Mouse (Mus musculus) urinary bladder, postnatal 25 days (tissue): ENCODE measurements around the gene Stat5b.
A peak's percentile ranks its signal among the peaks of the same experiment; 100 is the strongest.

Source experiments
- DNase-seq: peaks from one replicate; pipeline ENCODE4 v3.0.0; 2022; ENCODE audit warnings: low spot score

The Stat5b gene

DNA sequence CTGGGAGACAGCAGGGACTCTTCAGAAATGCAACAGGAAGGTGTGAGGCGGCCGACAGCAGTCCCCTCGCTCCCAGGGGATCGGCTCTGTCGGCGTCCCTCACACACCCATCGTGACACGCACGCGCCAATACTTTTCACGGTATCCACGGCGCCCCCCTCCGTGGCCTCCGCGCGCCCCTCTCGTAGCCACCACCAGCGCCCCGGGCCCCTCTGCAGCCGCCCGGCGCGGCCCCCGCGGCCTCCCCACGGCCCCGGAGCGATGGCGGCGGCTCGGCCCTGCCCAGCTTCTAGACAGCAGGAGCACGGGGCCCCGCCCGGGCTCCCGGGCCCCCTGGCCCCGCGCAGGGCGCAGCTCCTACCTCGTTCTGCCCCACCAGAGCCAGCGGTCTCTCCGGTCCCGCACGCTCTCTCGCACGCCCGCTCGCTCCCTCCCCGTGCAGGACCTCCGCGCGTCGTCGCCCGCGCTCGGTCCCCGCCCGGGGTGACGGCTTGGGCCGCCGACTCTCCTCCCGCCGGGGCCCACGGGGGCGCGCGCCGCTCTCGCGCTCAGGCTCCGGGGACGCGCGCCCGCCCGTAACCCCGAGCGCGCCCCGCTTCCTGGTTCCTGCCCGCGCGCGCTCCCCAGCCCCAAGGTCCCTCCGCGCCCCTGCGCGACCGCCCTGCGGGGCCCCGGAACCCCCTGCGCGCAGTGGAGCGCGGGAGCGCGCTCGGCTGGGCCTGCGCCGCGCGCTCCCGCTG lies at the start of gene Stat5b:
Stat5b (minus strand) TSS at position 687 of the 740 bp plus-strand sequence.
- DNase-seq = peak; percentile 71

DNA sequence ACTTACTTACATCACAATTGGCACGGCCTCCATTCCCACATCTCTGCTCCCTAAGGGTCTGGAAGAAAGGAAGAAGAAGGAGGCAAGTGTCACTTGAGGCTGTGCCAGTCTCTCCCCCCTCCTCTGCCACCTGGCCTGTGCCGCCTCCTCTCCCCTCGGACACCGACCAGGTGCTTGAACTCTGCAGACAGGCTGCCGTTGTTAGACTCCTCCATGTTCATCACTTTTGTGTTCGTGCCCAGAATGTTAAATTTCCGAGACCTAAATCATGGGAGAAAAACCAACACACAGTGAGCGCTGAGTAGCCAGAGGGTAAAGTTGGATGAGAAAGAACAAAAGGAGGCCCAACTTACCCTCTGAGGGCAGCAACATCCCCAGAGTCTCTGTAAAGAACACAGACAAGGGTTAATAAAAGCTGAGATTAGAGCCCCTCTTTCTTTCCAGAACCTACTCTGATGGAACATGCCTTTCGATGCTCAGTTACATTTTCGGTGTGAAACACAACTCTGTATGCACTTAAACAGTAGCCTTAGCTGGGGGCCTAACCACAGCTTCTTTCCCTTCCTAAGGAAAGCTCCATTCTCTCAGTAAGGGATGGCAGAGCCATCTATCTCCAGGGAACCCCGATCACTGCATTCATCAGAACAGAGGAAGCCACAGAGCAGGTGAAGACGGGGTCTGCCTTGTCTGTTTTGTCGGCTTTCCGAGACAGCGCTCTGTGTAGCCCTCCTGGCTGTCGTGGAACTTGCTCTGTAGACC lies 48.1 kb upstream of the Stat5b start:
- no peak for DNase-seq

DNA sequence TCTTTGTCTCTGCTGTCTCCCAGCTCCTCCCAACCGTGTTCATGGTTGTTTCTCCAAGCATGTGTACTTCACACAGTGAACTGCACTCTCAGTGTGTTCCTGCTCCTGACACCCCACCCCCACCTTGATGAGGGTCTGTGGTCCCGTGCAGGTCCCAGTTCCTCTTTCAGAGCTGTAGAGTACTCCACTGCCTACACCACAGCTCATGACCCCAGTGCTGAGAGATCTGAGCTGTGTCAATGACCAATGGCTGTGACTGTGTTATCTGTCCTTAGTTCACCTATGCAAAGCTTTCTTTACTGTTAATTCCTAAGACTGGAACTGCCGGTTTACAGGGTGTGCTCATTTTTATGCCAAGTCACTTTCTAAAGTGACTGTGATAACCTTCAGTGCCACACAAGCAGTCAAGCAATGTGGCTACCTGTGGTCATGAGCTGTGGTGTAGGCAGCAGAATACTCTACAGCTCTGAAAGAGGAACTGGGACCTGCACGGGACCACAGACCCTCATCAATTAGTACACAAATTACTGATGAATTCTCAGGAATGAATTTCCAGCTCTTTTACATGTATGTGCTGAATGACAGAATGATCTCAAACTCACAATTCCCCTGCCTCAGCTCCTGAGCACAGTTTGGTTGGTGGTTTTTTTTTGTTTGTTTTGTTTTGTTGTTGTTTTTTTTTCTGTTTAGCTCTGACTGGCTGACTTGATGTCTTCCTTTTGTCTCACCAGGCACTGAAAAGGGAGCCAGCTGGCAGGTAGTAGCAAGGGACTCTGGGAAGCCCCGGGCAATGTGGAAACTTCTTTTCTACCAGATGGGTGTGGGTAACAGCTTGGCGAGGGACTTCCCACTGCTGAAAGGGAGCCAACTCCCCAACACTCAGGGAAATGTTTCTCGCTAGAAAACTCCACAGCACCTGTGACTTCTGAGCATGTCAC lies 47.0 kb upstream of the Stat5b start:
- DNase-seq = no peak

DNA sequence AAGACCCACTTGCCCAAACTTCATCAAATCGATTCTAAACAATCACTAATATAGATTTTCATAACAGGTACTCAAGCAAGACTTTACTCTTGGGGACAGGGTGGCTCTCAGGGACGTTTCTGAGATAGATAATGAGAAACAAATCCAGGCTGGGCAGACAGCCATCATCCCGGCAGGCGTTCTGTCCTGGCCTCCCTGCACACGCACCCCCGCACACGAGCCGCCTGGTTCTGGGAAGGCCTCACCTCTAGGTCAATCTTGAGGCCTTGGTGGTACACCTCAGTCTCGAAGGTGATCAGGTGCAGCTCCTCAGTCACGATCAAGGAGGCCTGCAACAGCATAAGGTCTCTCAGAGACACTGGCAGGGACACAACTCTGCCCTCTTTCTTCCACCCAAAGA lies 45.6 kb upstream of the Stat5b start:
- no peak for DNase-seq

DNA sequence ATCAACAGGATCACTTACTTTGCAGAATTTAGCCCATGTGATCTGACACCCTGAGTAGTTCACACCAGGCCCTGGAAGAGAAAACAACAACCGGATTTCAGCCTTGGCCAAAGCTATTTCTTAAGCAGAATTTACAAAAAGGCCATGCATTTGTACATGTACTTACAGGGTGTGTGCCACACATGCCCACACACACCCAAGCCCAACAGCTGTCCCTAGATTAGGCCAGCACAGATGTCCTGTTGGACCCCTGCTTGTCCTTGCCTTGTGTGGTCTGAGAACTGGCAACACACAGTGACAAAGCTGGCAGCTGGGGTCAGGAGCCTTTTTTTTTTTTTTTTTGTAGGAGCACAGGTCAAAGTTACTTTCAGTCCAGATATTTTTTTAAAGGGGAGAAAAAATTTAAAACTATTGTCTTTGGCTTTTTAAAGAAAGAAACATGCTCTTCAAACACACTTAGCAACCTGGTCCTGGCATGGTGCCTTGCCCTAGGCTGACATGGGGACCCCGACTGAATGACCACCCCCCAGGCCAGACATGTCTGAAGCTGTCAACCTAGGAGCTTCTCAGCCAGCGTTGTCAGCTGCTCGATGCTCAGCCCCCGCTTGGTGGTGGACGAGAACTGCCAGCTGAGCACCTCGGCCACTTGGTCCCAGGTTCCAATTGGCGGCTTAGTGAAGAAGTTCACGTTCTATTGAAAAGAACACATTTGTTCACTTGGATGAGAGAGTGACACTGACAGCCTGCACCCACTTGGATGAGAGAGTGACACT lies 43.8 kb upstream of the Stat5b start:
- DNase-seq = no peak

DNA sequence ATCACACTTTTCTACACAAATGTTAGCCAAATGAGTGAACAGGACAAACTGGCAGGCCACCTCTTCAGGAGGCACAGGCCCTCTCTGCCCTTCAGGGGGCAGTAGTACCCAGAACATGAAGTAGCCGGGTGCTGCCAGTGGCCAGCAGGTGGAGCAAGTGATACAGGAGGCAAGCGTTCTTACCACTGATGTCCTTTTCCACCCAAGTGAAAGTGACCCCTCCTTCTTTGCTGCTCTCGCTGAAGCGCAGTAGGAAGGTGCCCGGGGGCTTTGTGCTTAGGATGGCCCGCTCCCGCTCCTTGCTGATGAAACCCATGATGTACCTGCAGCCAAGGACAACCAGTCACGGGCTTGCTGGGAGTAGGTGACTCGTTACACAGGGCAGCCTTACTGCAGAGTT lies 43.0 kb upstream of the Stat5b start:
- DNase-seq = peak; percentile 83

DNA sequence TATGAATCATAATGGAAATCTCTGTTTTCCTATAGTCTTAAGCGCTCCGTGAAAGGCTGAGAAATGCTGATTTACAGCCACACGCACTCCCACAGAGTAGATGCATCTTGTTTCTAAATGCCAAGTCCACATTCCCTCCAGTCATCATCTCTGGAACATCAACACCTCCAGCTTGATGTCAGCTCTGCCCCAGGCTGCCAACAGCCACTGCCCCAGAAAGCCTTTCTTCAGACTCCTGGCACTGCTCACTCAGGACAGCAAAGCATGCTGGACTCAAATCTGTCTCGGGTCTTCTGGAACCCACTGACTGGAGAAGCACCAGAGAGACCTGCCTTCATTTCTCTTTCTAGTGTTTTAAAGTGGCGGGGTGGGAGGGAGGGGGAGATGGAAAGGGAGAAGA lies 41.9 kb upstream of the Stat5b start:
- no peak for DNase-seq

DNA sequence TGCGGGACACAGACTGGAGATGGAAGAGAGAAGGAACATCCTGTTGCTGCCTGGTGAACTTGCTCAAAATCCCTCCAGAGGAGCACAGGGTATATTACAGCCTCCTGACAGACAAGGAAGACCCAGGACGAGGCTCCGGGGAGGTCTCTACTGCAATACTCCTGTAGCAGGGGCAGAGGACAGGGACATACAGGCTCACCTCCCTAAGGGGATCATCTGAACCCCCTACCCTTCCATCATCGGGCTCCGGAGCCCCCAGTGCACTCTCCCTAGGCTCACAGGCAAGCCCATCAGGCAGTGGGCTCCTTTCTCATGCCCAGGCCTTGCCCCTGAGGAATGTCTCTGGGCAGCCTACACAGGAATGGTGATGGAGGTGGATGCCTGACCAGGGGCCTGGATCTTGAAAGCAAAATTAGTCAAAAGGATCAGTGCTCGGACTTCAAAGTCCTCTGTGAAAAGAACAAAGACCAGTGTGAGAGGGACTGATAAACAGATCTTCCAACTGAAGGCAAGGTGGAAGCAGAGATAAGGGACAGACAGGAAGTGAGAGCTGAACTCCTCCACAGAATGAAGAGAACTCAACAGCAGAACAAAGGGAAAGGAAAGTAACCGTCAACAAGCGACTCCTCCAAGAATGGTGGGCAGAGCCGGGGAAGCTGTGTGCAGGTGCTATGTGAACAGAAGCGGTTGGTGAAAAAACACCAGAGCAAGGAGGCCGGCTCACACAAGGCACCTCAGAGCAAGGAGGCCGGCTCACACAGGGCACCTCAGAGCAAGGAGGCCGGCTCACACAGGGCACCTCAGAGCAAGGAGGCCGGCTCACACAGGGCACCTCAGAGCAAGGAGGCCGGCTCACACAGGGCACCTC lies 41.0 kb upstream of the Stat5b start:
- DNase-seq = no peak

DNA sequence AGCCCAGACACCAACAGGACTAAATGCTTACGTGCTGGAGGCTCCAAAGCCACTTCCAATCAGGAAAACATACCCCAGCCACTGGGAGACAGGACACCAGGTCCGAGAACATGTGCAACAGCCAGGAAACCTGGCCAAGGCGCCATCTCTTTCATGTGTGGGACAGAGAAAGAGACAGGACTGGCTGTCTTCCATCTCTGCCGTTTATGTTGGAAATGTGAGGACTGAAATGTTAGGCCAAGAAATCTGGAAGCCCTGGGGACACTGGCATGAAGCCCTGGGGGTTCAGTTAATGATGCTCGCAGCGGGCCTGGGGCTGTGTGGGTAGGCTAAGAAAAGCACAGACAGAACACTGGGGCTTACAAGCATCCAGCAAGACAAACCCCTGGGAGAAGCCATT lies 40.0 kb upstream of the Stat5b start:
- no peak for DNase-seq

DNA sequence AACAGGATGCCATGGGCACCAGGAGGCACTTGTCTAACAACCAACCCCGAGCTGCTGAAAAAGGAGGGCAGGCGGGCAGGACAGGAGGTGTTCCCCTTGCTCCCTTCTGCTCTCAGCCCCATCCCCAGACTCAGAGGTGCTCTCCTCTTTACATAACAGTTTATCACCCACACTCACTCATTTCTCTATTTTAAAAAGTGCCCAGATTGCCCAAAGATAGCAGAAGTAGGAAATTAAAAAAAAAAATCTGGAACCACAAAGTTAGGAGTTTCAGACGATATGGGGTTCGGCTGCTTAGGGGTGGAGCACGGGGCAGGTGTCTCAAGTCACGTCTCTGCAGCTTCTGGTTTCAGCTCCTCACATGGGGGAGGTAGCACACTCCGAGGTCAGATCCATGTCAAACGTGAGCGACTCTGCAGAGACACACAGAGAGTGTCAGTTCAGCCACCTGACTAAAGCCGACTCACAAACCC lies 37.9 kb upstream of the Stat5b start:
- DNase-seq = no peak

DNA sequence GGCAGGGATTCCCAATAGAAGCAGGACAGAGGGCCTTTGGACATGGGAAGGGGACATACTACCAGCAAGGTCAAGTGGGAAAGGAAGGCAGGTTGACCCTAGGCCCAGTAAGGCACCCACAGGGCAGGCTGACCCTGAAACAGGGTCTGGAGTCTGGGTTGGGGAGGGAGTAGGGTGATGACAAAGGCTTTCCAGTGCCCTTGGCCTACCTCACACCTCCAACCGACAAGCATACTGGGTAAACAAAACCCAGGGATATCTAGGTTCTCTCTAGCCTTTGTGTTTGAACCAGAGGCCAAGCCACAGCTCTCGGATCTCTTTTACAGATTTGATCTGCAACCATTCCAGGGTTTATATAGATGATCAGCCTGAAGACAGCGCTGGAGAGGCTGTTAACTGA lies 37.2 kb upstream of the Stat5b start:
- no peak for DNase-seq

DNA sequence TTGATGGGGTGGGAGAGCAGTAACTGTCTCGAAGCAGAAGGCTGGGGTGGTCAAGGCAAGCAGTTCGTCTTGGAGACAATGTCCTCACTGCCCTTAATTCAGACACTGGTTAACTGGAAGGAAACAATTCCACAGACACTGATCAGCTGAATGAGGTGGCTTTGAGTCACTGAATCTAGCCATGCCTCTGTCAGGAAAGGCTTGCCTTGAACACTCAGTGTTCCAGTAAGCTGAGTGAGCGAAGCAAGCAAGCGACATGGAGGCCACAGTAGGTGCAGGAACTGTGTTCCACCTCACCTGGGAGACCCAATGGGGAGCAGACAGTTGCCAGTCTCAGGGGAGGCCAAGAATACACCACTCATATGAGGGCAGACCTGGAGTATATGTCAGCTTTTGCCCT lies 36.7 kb upstream of the Stat5b start:
- DNase-seq = no peak

DNA sequence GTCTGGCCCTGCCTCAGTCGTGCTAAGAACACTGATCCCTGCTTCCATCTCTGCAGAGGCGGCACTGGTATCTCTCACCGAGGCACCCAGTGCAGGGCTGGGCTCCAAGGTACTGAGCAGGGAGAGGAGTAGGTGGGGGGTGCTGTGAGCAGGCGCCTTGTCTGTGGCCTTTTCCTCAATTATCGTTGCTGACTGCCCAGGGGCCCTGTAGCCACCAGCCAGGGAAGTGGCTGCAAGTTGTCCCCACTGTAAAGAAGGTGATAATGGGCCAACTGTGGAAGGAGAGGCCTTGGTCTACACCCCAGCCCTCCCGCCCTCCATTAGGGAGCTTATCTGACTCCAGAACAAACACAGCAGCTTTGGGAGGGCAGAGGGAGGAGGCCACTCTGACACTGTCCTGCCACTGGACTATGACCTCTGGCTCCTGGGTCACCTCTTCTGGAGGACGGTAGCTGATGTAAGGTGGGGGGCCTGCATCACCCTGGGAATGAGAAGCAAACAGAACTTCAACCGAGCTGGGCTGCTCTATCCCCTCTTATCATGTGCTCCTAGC lies 35.7 kb upstream of the Stat5b start:
- DNase-seq = no peak

DNA sequence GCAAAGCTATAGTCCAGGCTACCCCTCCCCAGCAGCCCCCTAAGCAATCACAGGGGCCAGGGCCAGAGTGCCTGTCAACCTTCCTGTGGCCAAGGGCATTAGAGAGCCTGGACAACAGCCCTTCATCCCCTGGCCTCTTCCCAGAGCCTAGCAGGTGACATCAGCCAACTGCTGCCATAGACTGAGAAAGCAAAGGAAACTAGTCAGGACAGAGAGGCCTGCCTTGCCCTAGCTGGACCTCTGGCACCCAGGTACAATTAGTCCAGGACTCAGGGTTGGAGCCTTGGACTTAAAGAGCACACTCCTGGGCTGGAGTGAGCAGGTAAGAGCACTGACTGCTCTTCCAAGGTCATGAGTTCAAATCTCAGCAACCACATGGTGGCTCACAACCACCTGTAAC lies 34.9 kb upstream of the Stat5b start:
- no peak for DNase-seq

DNA sequence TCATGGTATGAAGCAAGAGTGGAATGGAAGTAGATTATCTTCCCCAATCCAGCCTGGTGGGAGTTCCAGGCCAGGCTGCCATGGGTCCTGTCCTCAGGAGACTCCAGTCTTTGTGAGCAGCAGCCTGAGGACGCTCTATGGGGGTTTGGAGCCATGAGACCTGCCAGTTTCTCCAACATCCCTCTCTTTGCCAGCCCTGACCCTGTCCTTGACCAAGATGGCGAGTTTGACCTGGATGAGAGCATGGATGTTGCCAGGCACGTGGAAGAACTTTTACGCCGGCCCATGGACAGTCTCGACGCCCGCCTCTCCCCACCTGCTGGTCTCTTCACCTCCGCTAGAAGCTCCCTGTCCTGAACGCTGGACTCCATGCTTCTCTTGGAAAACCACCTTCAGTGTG lies 33.1 kb upstream of the Stat5b start:
- no peak for DNase-seq

DNA sequence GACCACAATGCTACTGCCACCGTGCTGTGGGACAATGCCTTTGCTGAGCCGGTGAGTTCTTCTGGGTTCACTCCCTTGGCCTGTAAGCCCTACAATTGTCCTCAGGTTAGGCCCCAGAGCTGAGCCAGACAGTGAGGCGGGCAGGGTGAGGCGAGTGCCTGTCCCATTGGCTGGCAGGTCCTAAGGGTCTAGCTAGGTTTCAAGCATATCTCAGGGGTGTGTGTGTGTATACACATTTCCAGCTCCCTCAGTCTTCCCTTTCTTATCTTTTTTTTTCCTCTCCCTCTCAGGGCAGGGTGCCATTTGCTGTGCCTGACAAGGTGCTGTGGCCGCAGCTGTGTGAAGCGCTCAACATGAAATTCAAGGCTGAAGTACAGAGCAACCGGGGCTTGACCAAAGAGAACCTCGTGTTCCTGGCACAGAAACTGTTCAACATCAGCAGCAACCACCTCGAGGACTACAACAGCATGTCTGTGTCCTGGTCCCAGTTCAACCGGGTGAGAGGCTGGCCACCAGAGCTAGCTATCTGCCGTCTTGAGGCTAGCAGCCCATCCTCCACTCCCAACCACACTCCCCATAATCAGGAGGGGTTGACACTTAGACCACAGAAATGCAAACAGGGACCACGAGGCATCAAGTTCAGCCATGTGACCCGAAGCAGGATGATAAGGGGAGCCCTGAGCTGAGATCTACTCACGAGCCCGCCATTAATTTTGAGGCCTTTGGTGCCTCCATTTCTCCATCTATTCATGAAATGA lies 29.0 kb upstream of the Stat5b start:
- DNase-seq = no peak

DNA sequence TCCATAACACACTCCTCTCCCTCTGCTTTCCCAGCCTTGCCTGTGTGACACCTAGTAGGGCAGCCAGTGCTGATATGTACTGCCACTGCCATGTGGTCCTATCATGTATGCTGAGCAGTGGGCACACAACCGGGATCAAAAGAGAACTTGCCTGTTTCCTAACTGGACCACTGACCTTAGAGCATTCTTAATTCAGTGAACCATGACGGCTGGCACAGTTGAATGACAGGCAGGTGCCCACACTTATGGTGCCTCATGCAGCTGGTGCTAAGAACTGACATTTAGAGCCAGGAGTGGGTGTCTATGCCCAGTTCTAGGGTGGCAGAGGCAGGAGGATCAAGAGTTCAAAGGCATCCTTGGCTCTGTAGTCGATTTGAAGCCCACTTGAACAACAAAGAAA lies 25.2 kb upstream of the Stat5b start:
- no peak for DNase-seq

DNA sequence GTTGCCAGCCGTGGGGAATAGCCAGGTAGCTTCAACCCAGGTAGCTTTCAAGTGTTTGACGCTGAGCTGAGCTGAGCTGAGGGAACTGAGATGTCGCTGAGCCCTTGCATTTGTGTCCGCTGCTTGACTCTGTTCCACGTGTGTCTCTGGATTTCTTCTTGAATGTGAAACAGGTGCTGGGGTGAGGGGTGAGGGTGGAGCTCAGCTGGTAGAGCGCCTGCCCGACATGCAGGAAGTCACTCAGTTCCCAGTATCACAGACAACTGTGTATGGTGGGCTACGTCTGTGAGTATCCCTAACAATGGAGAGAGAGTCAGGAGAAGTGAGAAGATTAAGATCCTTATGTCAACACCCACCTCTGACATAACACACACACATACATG lies 20.4 kb upstream of the Stat5b start:
- DNase-seq = no peak

DNA sequence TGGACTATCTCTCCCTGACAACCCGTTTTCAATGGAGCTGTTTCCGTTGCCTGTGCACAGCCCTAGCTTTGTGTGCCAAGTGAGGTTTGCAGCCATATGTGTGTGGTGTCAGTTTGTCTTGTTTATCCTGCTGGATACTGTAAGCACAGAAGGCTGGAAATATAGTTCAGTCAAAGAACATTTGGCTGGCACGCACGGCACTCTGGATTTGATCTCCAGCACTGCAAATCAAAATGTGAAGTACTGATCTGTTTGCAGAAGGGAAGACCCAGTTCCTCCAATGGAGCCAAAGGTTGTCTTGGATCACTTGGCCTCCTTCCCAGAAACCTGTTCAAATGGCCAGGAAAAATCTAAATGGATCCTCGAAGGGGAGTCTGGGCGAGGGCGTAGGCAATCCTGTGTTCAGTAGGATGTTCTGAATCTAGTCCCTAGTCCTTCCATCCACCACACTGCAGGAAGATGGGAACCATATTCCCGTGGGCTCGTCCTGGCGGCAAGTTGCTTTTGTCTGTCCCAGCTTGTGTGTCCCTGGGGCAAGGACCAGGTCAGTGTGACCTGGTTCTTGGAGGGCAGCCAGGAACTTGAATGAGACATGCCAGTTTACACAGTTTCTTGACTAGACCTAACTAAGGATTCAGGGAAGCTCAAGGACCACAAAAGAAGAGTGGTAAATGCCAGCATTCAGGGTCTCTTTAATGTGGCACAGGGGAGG lies 19.9 kb upstream of the Stat5b start:
- no peak for DNase-seq
